Mouse (Mus musculus): ENCODE results near the gene Cdkl3. TPM values are rescaled to one million over a fixed set of nuclear protein-coding genes. Genes with fewer than 3 reads are reported as not detected.

The Cdkl3 gene
- polyA plus RNA-seq, 1 experiment from 2014 or later, result 15.9 TPM

DNA sequence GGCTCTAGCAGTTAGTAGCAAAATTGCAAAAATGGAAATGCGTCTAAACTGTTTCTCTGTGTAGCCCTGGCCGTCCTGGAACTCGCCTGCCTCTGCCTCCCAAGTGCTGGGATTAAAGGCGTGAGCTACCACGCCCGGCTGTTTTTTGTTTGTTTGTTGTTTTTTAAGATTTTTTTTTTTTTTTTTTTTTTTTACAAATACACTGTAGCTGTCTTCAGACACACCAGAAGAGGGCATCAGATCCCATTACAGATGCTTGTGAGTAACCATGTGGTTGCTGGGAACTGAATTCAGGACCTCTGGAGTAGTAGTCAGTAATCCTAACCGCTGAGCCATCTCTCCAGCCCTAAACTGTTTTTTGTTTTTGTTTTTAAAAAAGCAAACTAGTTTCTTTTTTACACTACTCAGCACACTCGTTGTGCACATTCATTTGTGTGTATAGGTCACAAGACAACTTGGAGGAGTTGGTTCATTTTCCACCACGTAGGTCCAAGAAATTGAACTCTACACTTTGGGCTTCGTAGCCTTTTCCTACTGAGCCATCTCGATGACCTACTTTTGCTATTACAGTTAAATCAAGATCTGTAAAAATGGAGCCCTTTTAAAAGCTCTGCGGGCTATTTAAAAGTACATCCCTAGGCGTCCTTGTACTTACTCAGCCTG is 1.0 kb upstream of the Cdkl3 start:
- Histone ChIP-seq H3K9ac (ENCODE audit: low read depth, low read length) (peak overlapping the region; percentile 59; the same call in 1 of the 2 replicates), H3K4me1 (replicated peaks; ENCODE audit: control insufficient read depth, insufficient read depth, low read length) (0 out of 2 replicates have a peak, but pooled peaks cover 3% of the 10 kb centered on the region), H3K4me3 (ENCODE audit: low read depth, low read length) (peak overlapping the region; percentile 75), H3K27me3 (ENCODE audit: control insufficient read depth, insufficient read depth, low read length) (no peaks in the 10 kb centered on the region), H3K9me3 (ENCODE audit: control insufficient read depth, low read length) (no peaks in the 10 kb centered on the region), H3K36me3 (ENCODE audit: control insufficient read depth, insufficient read depth, low read length) (no peaks in the 10 kb centered on the region), H3K4me2 (replicated peaks; ENCODE audit: low read depth, low read length) (peak overlapping the region; percentile 66), H3K27ac (ENCODE audit: low read depth, low read length) (no peak overlapping the region)
- ATAC-seq (ENCODE audit: low FRiP score) (no peak), DNase-seq (ENCODE audit: low spot score) (no peak)
- 81% methylated on average over 13 of the region's 13 CpGs for whole genome bisulfite sequencing

DNA sequence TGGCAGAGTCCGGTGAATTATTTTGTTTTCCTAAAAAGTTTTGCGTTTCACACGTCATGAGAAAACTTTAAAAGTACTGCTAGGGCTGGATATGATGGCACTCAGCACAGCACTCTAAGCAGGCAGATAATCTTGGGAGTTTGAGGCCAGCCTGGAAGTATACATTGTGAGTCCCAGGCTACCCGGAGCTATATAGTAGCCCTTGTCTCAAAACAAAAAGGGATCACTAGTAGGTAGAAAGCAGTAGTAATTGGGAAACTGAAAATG is 583 bp upstream of the Cdkl3 start:
- H3K4me3 ChIP-seq (ENCODE audit: low read depth, low read length), result peak overlapping the region; percentile 75
- H3K9me3 ChIP-seq (ENCODE audit: control insufficient read depth, low read length), result no peaks in the 10 kb centered on the region
- no peak for ATAC-seq (ENCODE audit: low FRiP score)
- H3K27ac ChIP-seq (ENCODE audit: low read depth, low read length), result peak overlapping the region; percentile 59
- WGBS, result 19% methylated on average over 4 of the region's 4 CpGs
- no peak for DNase-seq (ENCODE audit: low spot score)
- H3K4me1 ChIP-seq (replicated peaks; ENCODE audit: control insufficient read depth, insufficient read depth, low read length), result 0 out of 2 replicates have a peak, but pooled peaks cover 1% of the 10 kb centered on the region
- peak overlapping the region; percentile 59 for H3K9ac ChIP-seq (ENCODE audit: low read depth, low read length)
- H3K36me3 ChIP-seq (ENCODE audit: control insufficient read depth, insufficient read depth, low read length), result no peaks in the 10 kb centered on the region
- H3K27me3 ChIP-seq (ENCODE audit: control insufficient read depth, insufficient read depth, low read length), result no peaks in the 10 kb centered on the region
- peak overlapping the region; percentile 66 for H3K4me2 ChIP-seq (replicated peaks; ENCODE audit: low read depth, low read length)

DNA sequence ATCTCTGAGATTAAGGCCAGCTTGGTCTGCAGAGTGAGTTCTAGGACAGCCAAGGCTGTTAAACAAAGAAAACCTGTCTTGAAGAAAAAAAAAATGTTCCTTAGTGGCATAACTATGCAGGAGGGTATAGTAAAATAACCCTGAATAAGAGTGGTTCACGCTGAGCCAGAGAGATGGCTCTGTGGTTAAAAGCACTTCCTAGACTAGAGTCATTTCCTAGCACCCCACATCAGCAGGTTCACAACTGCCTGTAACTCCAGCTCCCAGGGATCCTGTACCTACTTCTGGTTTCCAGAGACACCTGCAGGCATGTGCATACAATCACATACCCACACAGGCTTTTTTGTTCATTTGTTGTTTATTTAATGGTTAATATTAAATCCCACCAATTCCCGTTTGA is 1.6 kb downstream of the Cdkl3 start:
- Histone ChIP-seq H3K9ac (ENCODE audit: low read depth, low read length) (no peak overlapping the region), H3K4me1 (replicated peaks; ENCODE audit: control insufficient read depth, insufficient read depth, low read length) (no peaks in the 10 kb centered on the region), H3K36me3 (ENCODE audit: control insufficient read depth, insufficient read depth, low read length) (no peaks in the 10 kb centered on the region), H3K27ac (ENCODE audit: low read depth, low read length) (no peak overlapping the region), H3K4me2 (replicated peaks; ENCODE audit: low read depth, low read length) (no peak overlapping the region), H3K9me3 (ENCODE audit: control insufficient read depth, low read length) (no peaks in the 10 kb centered on the region), H3K27me3 (ENCODE audit: control insufficient read depth, insufficient read depth, low read length) (no peaks in the 10 kb centered on the region), H3K4me3 (ENCODE audit: low read depth, low read length) (no peak overlapping the region)
- 64% methylated on average over 2 of the region's 2 CpGs for WGBS
- DNase-seq (ENCODE audit: low spot score) (no peak), ATAC-seq (ENCODE audit: low FRiP score) (no peak)

DNA sequence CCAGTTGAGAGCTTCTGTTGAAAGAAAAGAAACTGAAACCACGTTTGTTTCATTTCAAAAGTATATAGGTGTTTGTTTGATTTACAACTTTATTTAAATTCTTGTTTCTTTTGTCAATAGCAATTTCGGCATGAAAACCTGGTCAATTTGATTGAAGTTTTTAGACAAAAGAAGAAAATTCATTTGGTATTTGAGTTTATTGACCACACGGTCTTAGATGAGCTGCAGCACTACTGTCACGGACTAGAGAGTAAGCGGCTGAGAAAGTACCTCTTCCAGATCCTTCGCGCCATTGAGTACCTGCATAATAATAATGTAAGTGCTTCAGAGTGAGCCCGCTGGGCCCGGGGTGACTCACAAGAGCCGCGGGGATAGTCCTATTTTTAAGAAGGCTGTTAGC is 7.0 kb downstream of the Cdkl3 start:
- no peak for DNase-seq (ENCODE audit: low spot score)
- 91% methylated on average over 11 of the region's 11 CpGs for WGBS

DNA sequence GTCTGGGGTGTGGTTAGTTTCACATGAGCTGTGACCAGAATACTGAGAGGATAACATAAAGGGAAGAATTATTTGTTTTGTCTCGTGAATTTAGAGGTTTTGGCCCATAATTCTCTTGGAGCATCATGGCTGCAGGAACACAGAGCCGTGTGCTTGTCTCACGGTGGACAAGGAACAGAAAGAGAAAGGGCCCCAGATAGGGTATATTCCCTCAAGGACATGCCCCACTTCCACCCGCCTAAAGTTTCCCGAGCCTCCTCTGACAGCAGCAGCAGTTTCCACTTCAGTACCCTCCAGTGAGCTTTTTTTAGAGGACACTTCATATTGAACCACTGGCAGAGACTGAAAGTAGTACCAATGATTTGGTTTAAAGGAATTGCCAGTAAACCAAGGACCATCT is 7.5 kb downstream of the Cdkl3 start:
- no peaks in the 10 kb centered on the region for H3K4me1 ChIP-seq (replicated peaks; ENCODE audit: control insufficient read depth, insufficient read depth, low read length)
- DNase-seq (ENCODE audit: low spot score) (no peak), ATAC-seq (ENCODE audit: low FRiP score) (no peak)

More for the DNA sequence above, 7.0 kb downstream of the Cdkl3 start:
- H3K4me3 ChIP-seq (ENCODE audit: low read depth, low read length), result no peak overlapping the region
- H3K9ac ChIP-seq (ENCODE audit: low read depth, low read length), result no peak overlapping the region
- H3K27ac ChIP-seq (ENCODE audit: low read depth, low read length), result no peak overlapping the region
- no peaks in the 10 kb centered on the region for H3K9me3 ChIP-seq (ENCODE audit: control insufficient read depth, low read length)
- no peaks in the 10 kb centered on the region for H3K4me1 ChIP-seq (replicated peaks; ENCODE audit: control insufficient read depth, insufficient read depth, low read length)
- H3K27me3 ChIP-seq (ENCODE audit: control insufficient read depth, insufficient read depth, low read length), result no peaks in the 10 kb centered on the region
- H3K36me3 ChIP-seq (ENCODE audit: control insufficient read depth, insufficient read depth, low read length), result no peaks in the 10 kb centered on the region
- no peak overlapping the region for H3K4me2 ChIP-seq (replicated peaks; ENCODE audit: low read depth, low read length)
- no peak for ATAC-seq (ENCODE audit: low FRiP score)

DNA sequence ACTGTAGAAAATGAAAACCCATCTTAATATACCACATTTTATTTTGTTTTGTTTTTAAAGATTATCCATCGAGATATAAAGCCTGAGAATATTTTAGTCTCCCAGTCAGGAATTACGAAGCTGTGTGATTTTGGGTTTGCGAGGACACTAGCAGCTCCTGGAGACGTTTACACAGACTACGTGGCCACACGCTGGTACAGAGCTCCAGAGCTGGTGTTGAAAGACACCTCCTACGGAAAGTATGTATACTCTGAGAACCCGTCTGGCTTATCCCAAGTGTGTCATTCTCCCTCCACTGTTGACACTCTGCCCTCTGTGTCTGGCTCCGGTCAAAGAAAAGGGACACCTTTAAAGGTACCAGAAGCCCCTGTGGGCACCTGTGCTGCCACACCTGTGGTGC is 14.2 kb downstream of the Cdkl3 start:
- Histone ChIP-seq H3K4me2 (replicated peaks; ENCODE audit: low read depth, low read length) (no peak overlapping the region), H3K27me3 (ENCODE audit: control insufficient read depth, insufficient read depth, low read length) (no peaks in the 10 kb centered on the region), H3K9me3 (ENCODE audit: control insufficient read depth, low read length) (no peaks in the 10 kb centered on the region), H3K27ac (ENCODE audit: low read depth, low read length) (no peak overlapping the region), H3K4me1 (replicated peaks; ENCODE audit: control insufficient read depth, insufficient read depth, low read length) (no peaks in the 10 kb centered on the region), H3K9ac (ENCODE audit: low read depth, low read length) (no peak overlapping the region), H3K4me3 (ENCODE audit: low read depth, low read length) (no peak overlapping the region), H3K36me3 (ENCODE audit: control insufficient read depth, insufficient read depth, low read length) (no peaks in the 10 kb centered on the region)
- 83% methylated on average over 9 of the region's 9 CpGs for WGBS
- no peak for DNase-seq (ENCODE audit: low spot score)
- ATAC-seq (ENCODE audit: low FRiP score), result no peak

More for the DNA sequence above, 7.5 kb downstream of the Cdkl3 start:
- H3K27ac ChIP-seq (ENCODE audit: low read depth, low read length), result no peak overlapping the region
- no peak overlapping the region for H3K9ac ChIP-seq (ENCODE audit: low read depth, low read length)
- WGBS, result 82% methylated on average over 5 of the region's 5 CpGs
- H3K4me3 ChIP-seq (ENCODE audit: low read depth, low read length), result no peak overlapping the region
- no peaks in the 10 kb centered on the region for H3K27me3 ChIP-seq (ENCODE audit: control insufficient read depth, insufficient read depth, low read length)
- H3K36me3 ChIP-seq (ENCODE audit: control insufficient read depth, insufficient read depth, low read length), result no peaks in the 10 kb centered on the region
- no peaks in the 10 kb centered on the region for H3K9me3 ChIP-seq (ENCODE audit: control insufficient read depth, low read length)
- H3K4me2 ChIP-seq (replicated peaks; ENCODE audit: low read depth, low read length), result no peak overlapping the region

DNA sequence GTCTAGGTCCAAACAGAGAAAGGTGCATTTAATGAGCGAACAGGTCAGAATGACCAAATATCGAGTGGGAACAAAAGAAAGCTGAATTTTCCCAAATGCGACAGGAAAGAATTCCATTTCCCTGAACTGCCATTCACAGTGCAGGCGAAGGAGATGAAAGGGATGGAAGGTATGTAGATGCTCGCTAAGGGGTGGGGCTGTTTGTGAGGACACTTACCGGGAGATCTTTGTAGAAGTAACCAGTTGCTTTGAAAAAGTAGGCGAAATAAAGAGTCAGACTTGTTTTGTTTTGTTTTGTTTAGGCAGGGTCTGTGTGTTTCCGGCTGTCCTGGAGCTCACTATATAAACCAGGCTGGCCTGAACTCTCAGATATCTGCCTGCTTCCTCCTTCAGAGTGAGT is 28.3 kb downstream of the Cdkl3 start:
- H3K4me3 ChIP-seq (ENCODE audit: low read depth, low read length), result no peak overlapping the region
- no peaks in the 10 kb centered on the region for H3K36me3 ChIP-seq (ENCODE audit: control insufficient read depth, insufficient read depth, low read length)
- 73% methylated on average over 8 of the region's 8 CpGs for WGBS
- H3K9ac ChIP-seq (ENCODE audit: low read depth, low read length), result no peak overlapping the region
- H3K4me2 ChIP-seq (replicated peaks; ENCODE audit: low read depth, low read length), result no peak overlapping the region
- H3K4me1 ChIP-seq (replicated peaks; ENCODE audit: control insufficient read depth, insufficient read depth, low read length), result no peaks in the 10 kb centered on the region
- DNase-seq (ENCODE audit: low spot score) (no peak), ATAC-seq (ENCODE audit: low FRiP score) (no peak)
- no peaks in the 10 kb centered on the region for H3K9me3 ChIP-seq (ENCODE audit: control insufficient read depth, low read length)
- no peak overlapping the region for H3K27ac ChIP-seq (ENCODE audit: low read depth, low read length)
- no peaks in the 10 kb centered on the region for H3K27me3 ChIP-seq (ENCODE audit: control insufficient read depth, insufficient read depth, low read length)

DNA sequence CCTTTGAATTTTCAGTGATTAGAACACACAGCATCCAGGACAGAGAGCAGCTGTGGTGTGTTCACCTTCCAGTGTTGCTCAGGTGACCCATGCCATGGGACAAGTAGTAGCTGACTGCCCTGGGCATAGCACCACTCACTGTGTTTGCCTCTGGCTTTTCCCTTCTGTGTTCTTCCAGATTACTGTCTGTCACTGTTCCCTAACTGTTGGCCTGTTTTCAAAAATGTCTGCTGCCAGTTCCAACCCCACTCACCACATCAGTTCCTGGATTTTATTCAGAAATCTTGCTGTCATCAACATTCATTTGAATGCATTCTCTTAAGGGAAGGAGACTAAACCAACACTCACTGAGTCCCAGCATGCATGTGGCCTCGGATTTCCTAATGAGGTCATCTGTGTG is 29.9 kb downstream of the Cdkl3 start:
- 88% methylated on average over 1 of the region's 1 CpGs for WGBS
- Histone ChIP-seq H3K4me1 (replicated peaks; ENCODE audit: control insufficient read depth, insufficient read depth, low read length) (no peaks in the 10 kb centered on the region), H3K27ac (ENCODE audit: low read depth, low read length) (no peak overlapping the region)

DNA sequence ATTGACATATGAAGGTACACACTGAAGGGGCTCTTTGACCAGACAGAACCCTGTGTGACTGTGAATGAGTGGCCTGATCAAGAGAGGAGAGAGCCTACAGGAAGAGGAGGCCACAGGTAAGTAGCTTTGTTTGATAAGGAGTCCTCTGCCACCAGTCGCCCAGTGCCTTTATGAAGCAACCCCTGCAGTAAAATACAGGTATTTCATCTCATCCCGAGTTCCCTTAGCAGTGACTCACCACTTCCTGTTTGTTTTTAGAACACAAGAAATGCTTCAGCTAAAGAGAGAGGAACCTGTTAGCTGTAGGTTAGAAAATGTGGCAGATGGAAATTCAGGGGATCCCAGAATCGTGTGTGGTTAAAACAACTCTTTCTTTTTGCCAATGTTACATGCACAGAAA is 31.9 kb downstream of the Cdkl3 start:
- ATAC-seq (ENCODE audit: low FRiP score), result no peak
- Histone ChIP-seq H3K4me3 (ENCODE audit: low read depth, low read length) (no peak overlapping the region), H3K9ac (ENCODE audit: low read depth, low read length) (no peak overlapping the region), H3K36me3 (ENCODE audit: control insufficient read depth, insufficient read depth, low read length) (no peaks in the 10 kb centered on the region), H3K4me2 (replicated peaks; ENCODE audit: low read depth, low read length) (no peak overlapping the region), H3K27ac (ENCODE audit: low read depth, low read length) (no peak overlapping the region), H3K27me3 (ENCODE audit: control insufficient read depth, insufficient read depth, low read length) (no peaks in the 10 kb centered on the region), H3K9me3 (ENCODE audit: control insufficient read depth, low read length) (no peaks in the 10 kb centered on the region), H3K4me1 (replicated peaks; ENCODE audit: control insufficient read depth, insufficient read depth, low read length) (no peaks in the 10 kb centered on the region)
- DNase-seq (ENCODE audit: low spot score), result no peak
- WGBS, result 80% methylated on average over 3 of the region's 3 CpGs

More for the DNA sequence above, 29.9 kb downstream of the Cdkl3 start:
- no peaks in the 10 kb centered on the region for H3K27me3 ChIP-seq (ENCODE audit: control insufficient read depth, insufficient read depth, low read length)
- ATAC-seq (ENCODE audit: low FRiP score) (no peak), DNase-seq (ENCODE audit: low spot score) (no peak)
- H3K4me3 ChIP-seq (ENCODE audit: low read depth, low read length), result no peak overlapping the region
- no peak overlapping the region for H3K4me2 ChIP-seq (replicated peaks; ENCODE audit: low read depth, low read length)
- H3K36me3 ChIP-seq (ENCODE audit: control insufficient read depth, insufficient read depth, low read length), result no peaks in the 10 kb centered on the region
- no peak overlapping the region for H3K9ac ChIP-seq (ENCODE audit: low read depth, low read length)
- H3K9me3 ChIP-seq (ENCODE audit: control insufficient read depth, low read length), result no peaks in the 10 kb centered on the region
